Mouse (Mus musculus) embryonic facial prominence, embryonic 15.5 days (tissue): ENCODE results near the gene Ywhab. TPM values are rescaled to one million over a fixed set of nuclear protein-coding genes. Genes with fewer than 3 reads are reported as not detected.

ENCODE experiments used
- ATAC-seq: fragments of 200-750 bp; cut with Nextera tagmentation; 2 replicates; pipeline ENCODE4 v1.8.0; 2017; ENCODE audit warnings: low read depth, moderate TSS enrichment; ENCODE audit not compliant: insufficient number of reproducible peaks, low FRiP score, low TSS enrichment
- H3K27ac ChIP-seq: fragments of 300-500 bp; sonication (generic); replicated peaks from 2 replicates; pipeline ENCODE4 v1.5.1; 2015; ENCODE audit warnings: mild to moderate bottlenecking, inconsistent platforms
- H3K27me3 ChIP-seq: fragments of 300-500 bp; sonication (generic); 2 replicates; pipeline ENCODE4 v1.6.1; 2015; ENCODE audit warnings: inconsistent platforms
- H3K36me3 ChIP-seq: fragments of 300-500 bp; sonication (generic); 2 replicates; pipeline ENCODE4 v1.6.1; 2015; ENCODE audit warnings: mild to moderate bottlenecking, inconsistent platforms
- H3K4me1 ChIP-seq: fragments of 300-500 bp; sonication (generic); 2 replicates; pipeline ENCODE4 v1.6.1; 2015; ENCODE audit warnings: inconsistent platforms
- H3K4me2 ChIP-seq: fragments of 300-500 bp; sonication (generic); replicated peaks from 2 replicates; pipeline ENCODE4 v1.6.1; 2015; ENCODE audit warnings: mild to moderate bottlenecking, inconsistent platforms
- H3K4me3 ChIP-seq: fragments of 300-500 bp; sonication (generic); replicated peaks from 2 replicates; pipeline ENCODE4 v1.5.1; 2015; ENCODE audit warnings: mild to moderate bottlenecking, inconsistent platforms
- H3K9ac ChIP-seq: fragments of 300-500 bp; sonication (generic); 2 replicates; pipeline ENCODE4 v1.6.1; 2015; ENCODE audit warnings: inconsistent platforms
- H3K9me3 ChIP-seq: fragments of 300-500 bp; sonication (generic); replicated peaks from 2 replicates; pipeline ENCODE4 v1.6.1; 2016; ENCODE audit warnings: inconsistent platforms
- WGBS: fragments of 180-500 bp; shearing (Covaris S2); methylation state at CpG from one replicate; pipeline ENCODE4 v1.1.7; 2015; 5-methylcytosine and 5-hydroxymethylcytosine counted together
- polyA plus RNA-seq: library from polyadenylated mRNA; unstranded; fragments of >200 nt; fragmentation: Nextera tagmentation; extraction: Ambion mirVana; gene quantifications from 2 replicates; pipeline ENCODE4 v1.2.1, GENCODE M21; 2015

Ywhab gene
- polyA plus RNA-seq, 1 experiment from 2014 or later = 294 TPM

GRCm38 (mm10) chr2:164040949-164041348 lies 46.2 kb downstream of the Ywhab start:
- no peak overlapping the region for H3K4me3 ChIP-seq
- no peak overlapping the region for H3K9ac ChIP-seq
- H3K4me1 ChIP-seq = 0 out of 2 replicates have a peak, but pooled peaks cover 3% of the 10 kb centered on the region
- no peak for ATAC-seq
- no peaks in the 10 kb centered on the region for H3K9me3 ChIP-seq
- no peaks in the 10 kb centered on the region for H3K36me3 ChIP-seq
- 74% methylated on average over 6 of the region's 6 CpGs for WGBS
- H3K27me3 ChIP-seq = no peaks in the 10 kb centered on the region
- no peak overlapping the region for H3K27ac ChIP-seq
- H3K4me2 ChIP-seq = no peak overlapping the region

DNA sequence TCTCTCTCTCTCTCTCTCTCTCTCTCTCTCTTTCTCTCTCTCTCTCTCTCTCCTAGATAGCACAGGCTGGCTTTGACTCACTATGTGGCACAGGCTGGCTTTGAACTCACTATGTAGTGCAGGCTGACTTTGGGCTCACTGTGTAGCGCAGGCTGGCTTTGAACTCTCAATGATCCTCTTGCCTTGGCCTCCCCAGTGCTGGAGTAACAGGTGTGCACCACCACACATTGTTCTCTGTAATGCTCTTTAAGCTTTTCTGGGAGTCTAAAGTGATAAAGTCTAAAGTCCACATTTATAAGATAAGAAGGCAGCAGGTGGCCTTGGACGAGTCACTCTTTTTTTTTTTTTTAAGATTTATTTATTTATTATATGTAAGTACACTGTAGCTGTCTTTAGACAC lies 46.8 kb downstream of the Ywhab start:
- Histone ChIP-seq H3K4me3 (no peak overlapping the region), H3K4me2 (no peak overlapping the region), H3K4me1 (0 out of 2 replicates have a peak, but pooled peaks cover 3% of the 10 kb centered on the region), H3K27ac (no peak overlapping the region), H3K9me3 (no peaks in the 10 kb centered on the region), H3K27me3 (no peaks in the 10 kb centered on the region), H3K36me3 (no peaks in the 10 kb centered on the region), H3K9ac (no peak overlapping the region)
- no peak for ATAC-seq
- WGBS = 86% methylated on average over 2 of the region's 2 CpGs

DNA sequence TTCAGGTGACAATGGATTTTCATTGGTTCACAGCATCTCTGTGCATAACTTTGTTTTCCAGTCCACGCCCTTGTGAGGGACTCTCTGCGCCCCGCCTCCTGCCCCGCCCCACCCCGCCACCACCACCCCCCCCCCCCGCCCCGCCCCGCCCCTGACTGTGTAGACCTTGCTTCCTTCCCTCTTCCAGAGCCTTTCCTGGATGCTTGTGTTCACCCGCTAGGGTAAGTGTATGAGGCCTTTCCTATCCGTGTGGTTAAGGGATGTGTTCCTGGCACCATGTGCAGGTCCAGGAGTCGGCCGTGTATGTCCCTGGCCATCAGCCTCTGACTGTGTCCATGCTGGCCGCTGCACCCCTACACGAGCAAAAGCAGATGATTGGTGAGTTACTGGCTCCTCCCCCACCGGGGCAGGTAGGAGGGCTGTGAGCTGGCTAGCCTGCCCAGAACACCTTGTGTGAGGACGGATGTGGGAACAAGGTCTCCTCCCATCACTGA lies 52.5 kb downstream of the Ywhab start:
- Histone ChIP-seq H3K27ac (no peak overlapping the region), H3K36me3 (0 out of 2 replicates have a peak, but pooled peaks cover 9% of the 10 kb centered on the region), H3K9me3 (no peaks in the 10 kb centered on the region), H3K9ac (no peak overlapping the region), H3K27me3 (no peaks in the 10 kb centered on the region), H3K4me2 (peak overlapping the region; percentile 44), H3K4me3 (peak overlapping the region; percentile 26), H3K4me1 (peaks cover 2% of the 10 kb centered on the region; the same call in 1 of the 2 replicates)
- peak; percentile 57; the same call in 1 of the 2 replicates for ATAC-seq
- 4% methylated on average over 11 of the region's 16 CpGs for WGBS

DNA sequence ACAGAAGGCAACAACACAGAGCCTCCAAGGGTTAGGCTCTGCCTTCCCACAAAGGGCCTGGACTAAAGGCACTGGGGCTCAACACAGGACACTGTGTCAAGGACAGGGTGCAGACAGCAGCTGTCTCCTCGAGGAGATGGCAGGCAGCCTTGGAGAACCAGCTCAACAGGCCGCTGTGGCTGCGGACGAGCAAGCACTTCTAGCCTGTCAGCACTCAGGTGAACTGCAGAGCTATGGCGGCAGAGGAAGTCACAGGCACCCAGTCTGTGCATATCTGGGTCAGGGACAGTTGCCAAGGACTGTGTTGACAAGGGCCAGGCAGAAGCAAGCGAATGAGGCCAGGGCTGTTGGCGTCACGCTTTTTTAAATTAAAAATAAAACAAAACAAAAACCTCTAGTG lies 59.0 kb downstream of the Ywhab start:
- WGBS = 77% methylated on average over 8 of the region's 8 CpGs
- H3K4me1 ChIP-seq = no peaks in the 10 kb centered on the region
- H3K4me2 ChIP-seq = no peak overlapping the region
- no peak overlapping the region for H3K4me3 ChIP-seq
- no peaks in the 10 kb centered on the region for H3K9me3 ChIP-seq
- H3K27ac ChIP-seq = no peak overlapping the region
- ATAC-seq = no peak
- no peak overlapping the region for H3K9ac ChIP-seq
- peaks cover 61% of the 10 kb centered on the region for H3K36me3 ChIP-seq
- no peaks in the 10 kb centered on the region for H3K27me3 ChIP-seq

DNA sequence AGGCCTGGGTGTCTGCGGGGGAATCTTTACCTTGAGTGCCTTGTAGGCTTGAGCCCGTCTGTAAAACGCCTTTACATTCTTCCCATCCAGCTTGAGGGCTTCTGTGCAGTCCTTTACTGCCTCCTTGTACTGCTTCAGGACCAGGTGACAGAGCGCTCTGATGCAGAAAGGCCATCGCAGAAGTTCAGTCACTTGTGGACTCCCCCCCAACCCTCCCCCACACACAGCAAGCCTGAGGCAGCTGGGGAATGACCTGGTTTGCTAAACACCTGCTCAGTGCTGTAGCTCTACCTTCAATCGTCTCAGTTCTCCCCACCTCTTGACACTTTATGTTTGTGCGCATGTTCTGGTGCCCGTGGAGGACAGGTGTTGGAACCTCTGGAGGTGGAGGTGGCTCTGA lies 59.9 kb downstream of the Ywhab start:
- 86% methylated on average over 8 of the region's 8 CpGs for WGBS

DNA sequence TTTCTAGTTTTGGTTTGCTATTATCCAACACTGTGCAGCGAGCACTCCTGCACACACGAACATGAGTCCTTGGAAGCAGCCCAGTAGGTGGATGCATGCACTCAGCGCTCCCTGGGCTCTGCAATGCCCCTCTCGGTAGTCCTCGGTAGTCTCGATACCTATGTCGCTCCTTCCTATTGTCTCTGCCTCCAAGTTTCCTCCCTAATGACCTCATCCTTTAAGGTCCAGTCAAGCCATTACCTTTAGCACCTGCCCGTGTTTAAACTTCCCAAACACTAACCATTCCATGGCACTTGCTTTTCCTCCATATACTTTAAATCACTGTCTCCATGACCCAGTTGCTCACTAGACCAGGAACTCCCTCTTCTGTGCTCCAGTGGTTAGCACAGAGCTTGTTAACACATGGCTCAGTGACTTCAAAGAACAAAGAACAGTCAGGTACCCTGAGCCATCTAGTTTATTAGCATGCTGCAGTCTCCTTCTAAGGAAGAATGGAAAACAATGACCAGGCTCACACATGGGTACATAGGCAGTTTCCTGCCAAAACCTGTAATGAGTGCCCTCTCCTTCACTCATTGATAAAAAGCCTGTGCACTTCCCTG lies 65.0 kb downstream of the Ywhab start:
- H3K4me1 ChIP-seq = no peaks in the 10 kb centered on the region
- no peaks in the 10 kb centered on the region for H3K9me3 ChIP-seq
- peaks cover 83% of the 10 kb centered on the region for H3K36me3 ChIP-seq
- WGBS = 93% methylated on average over 8 of the region's 8 CpGs
- no peaks in the 10 kb centered on the region for H3K27me3 ChIP-seq
- no peak overlapping the region for H3K9ac ChIP-seq
- H3K4me2 ChIP-seq = no peak overlapping the region
- ATAC-seq = no peak
- H3K4me3 ChIP-seq = no peak overlapping the region
- H3K27ac ChIP-seq = no peak overlapping the region

More for the DNA sequence above, 59.9 kb downstream of the Ywhab start:
- ATAC-seq = no peak
- Histone ChIP-seq H3K9me3 (no peaks in the 10 kb centered on the region), H3K36me3 (peaks cover 70% of the 10 kb centered on the region), H3K27ac (no peak overlapping the region), H3K9ac (no peak overlapping the region), H3K4me2 (no peak overlapping the region), H3K4me1 (no peaks in the 10 kb centered on the region), H3K27me3 (no peaks in the 10 kb centered on the region), H3K4me3 (no peak overlapping the region)

Other genes with a start within 250 kb of the Ywhab start
- 8.1 and 8.4 TPM in 2 replicates for gene Ada, start 244.7 kb upstream of the Ywhab start, polyA plus RNA-seq
- gene Ccn5, start 174.1 kb upstream of the Ywhab start, polyA plus RNA-seq = 1.4 and 2.9 TPM in 2 replicates
- gene Kcnk15, start 141.3 kb upstream of the Ywhab start, polyA plus RNA-seq = not detected in 2 replicates
- 0.17 and 0.29 TPM in 2 replicates for gene Rims4, start 76.3 kb upstream of the Ywhab start, polyA plus RNA-seq
- gene Pabpc1l, start 30.5 kb downstream of the Ywhab start, polyA plus RNA-seq = 2.0 and 2.1 TPM in 2 replicates
- gene Stk4, start 75.4 kb downstream of the Ywhab start, polyA plus RNA-seq = 18.2 and 18.7 TPM in 2 replicates
- gene Tomm34, start 76.2 kb downstream of the Ywhab start, polyA plus RNA-seq = 59.1 and 66.0 TPM in 2 replicates
- gene Kcns1, start 176.2 kb downstream of the Ywhab start, polyA plus RNA-seq = 0.49 and 0.96 TPM in 2 replicates
- gene Wfdc5, start 187.8 kb downstream of the Ywhab start, polyA plus RNA-seq = 6.1 and 6.6 TPM in 2 replicates
- 0.22 TPM in 1 of 2 replicates, not detected in the other for gene Wfdc12, start 195.6 kb downstream of the Ywhab start, polyA plus RNA-seq
- not detected in 2 replicates for gene Wfdc15a, start 205.2 kb downstream of the Ywhab start, polyA plus RNA-seq
- gene Wfdc15b, start 226.7 kb downstream of the Ywhab start, polyA plus RNA-seq = not detected in 2 replicates
- gene Svs2, start 243.5 kb downstream of the Ywhab start, polyA plus RNA-seq = not detected in 2 replicates